Mouse (Mus musculus) erythroid progenitor cell, adult 5-6 weeks (primary cell): ENCODE data around the gene Olfr55. TPM values are rescaled to one million over a fixed set of nuclear protein-coding genes. Genes with fewer than 3 reads are reported as not detected.
"Not testable (repeated sequence)": the region's sequence is repeated elsewhere in the genome, so short reads cannot be mapped to it uniquely, and the experiment has no call there.

Experiments
- ATAC-seq: replicated peaks from 2 replicates; pipeline ENCODE4 v1.8.0; 2016; ENCODE audit warnings: moderate number of reproducible peaks, mild to moderate bottlenecking, moderate TSS enrichment, inconsistent platforms; ENCODE audit not compliant: poor library complexity, low FRiP score, severe bottlenecking
- total RNA-seq, 2 experiments: library from RNA; stranded (forward) in 1 of 2; stranded (reverse) in 1 of 2; fragments of 150-400 nt in 1 of 2; fragments of 186-747, 209-891 nt in 1 of 2; gene quantifications; 2 replicates each; pipeline versions ENCODE4 v1.2.3 to v1.2.4; 2015 to 2017; ENCODE audit warnings: low replicate concordance in 2 of 2

Gene Olfr55
- total RNA-seq (2015; ENCODE audit: low replicate concordance) = not detected in 2 replicates
- not detected in 2 replicates for total RNA-seq (2017; ENCODE audit: low replicate concordance)

GRCm38 (mm10) chr17:33168147-33168546, at the start of gene Olfr55:
Olfr55 (plus strand) TSS chr17:33168447.
- ATAC-seq = not testable (repeated sequence)

GRCm38 (mm10) chr17:33124546-33124945, 43.7 kb upstream of the Olfr55 start:
- no peak for ATAC-seq

- no peak for ATAC-seq
Observed at GRCm38 (mm10) chr17:33126257-33126656, 42.0 kb upstream of the Olfr55 start.

- ATAC-seq = no peak
Observed at GRCm38 (mm10) chr17:33139261-33139820, 28.9 kb upstream of the Olfr55 start, which contains the start of gene Morc2b. Morc2b (minus strand) TSS chr17:33139683.

- not testable (repeated sequence) for ATAC-seq
Observed at GRCm38 (mm10) chr17:33191002-33191401, 22.8 kb downstream of the Olfr55 start, which contains the start of gene Olfr239. Olfr239 (plus strand) TSS chr17:33191302.

- no peak for ATAC-seq
Observed at GRCm38 (mm10) chr17:33221590-33221989, 53.3 kb downstream of the Olfr55 start, which contains the start of gene Olfr1564. Olfr1564 (minus strand) TSS chr17:33221690.

Other genes starting within 250 kb of the Olfr55 start
- 3.6 and 14.7 TPM in 2 replicates for gene Cyp4f13, start 221.0 kb upstream of the Olfr55 start, total RNA-seq (2015; ENCODE audit: low replicate concordance)
- 2.6 and 4.1 TPM in 2 replicates for gene Cyp4f13, start 221.0 kb upstream of the Olfr55 start, total RNA-seq (2017; ENCODE audit: low replicate concordance)
- 5.9 and 13.3 TPM in 2 replicates for gene Zfp472, start 202.6 kb upstream of the Olfr55 start, total RNA-seq (2015; ENCODE audit: low replicate concordance)
- 6.5 and 12.2 TPM in 2 replicates for gene Zfp472, start 202.6 kb upstream of the Olfr55 start, total RNA-seq (2017; ENCODE audit: low replicate concordance)
- 0.72 and 6.3 TPM in 2 replicates for gene Zfp952, start 175.3 kb upstream of the Olfr55 start, total RNA-seq (2015; ENCODE audit: low replicate concordance)
- gene Zfp952, start 175.3 kb upstream of the Olfr55 start, total RNA-seq (2017; ENCODE audit: low replicate concordance) = 2.1 and 2.3 TPM in 2 replicates
- gene Zfp763, start 135.0 kb upstream of the Olfr55 start, total RNA-seq (2015; ENCODE audit: low replicate concordance) = 0.36 and 2.1 TPM in 2 replicates
- 2.8 and 3.3 TPM in 2 replicates for gene Zfp763, start 135.0 kb upstream of the Olfr55 start, total RNA-seq (2017; ENCODE audit: low replicate concordance)
- not detected in 2 replicates for gene 4921501E09Rik, start 100.4 kb upstream of the Olfr55 start, total RNA-seq (2015; ENCODE audit: low replicate concordance)
- not detected in 2 replicates for gene 4921501E09Rik, start 100.4 kb upstream of the Olfr55 start, total RNA-seq (2017; ENCODE audit: low replicate concordance)
- gene Zfp563, start 79.1 kb upstream of the Olfr55 start, total RNA-seq (2015; ENCODE audit: low replicate concordance) = 0.72 TPM in 1 of 2 replicates, not detected in the other
- gene Zfp563, start 79.1 kb upstream of the Olfr55 start, total RNA-seq (2017; ENCODE audit: low replicate concordance) = 0.98 and 1.7 TPM in 2 replicates
- not detected in 2 replicates for gene Morc2b, start 28.8 kb upstream of the Olfr55 start, total RNA-seq (2015; ENCODE audit: low replicate concordance)
- 0.51 TPM in 1 of 2 replicates, not detected in the other for gene Morc2b, start 28.8 kb upstream of the Olfr55 start, total RNA-seq (2017; ENCODE audit: low replicate concordance)
- not detected in 2 replicates for gene Olfr239, start 22.9 kb downstream of the Olfr55 start, total RNA-seq (2015; ENCODE audit: low replicate concordance)
- gene Olfr239, start 22.9 kb downstream of the Olfr55 start, total RNA-seq (2017; ENCODE audit: low replicate concordance) = not detected in 2 replicates
- gene Olfr1564, start 53.2 kb downstream of the Olfr55 start, total RNA-seq (2015; ENCODE audit: low replicate concordance) = not detected in 2 replicates
- not detected in 2 replicates for gene Olfr1564, start 53.2 kb downstream of the Olfr55 start, total RNA-seq (2017; ENCODE audit: low replicate concordance)
- gene Zfp955a, start 86.7 kb downstream of the Olfr55 start, total RNA-seq (2015; ENCODE audit: low replicate concordance) = 1.3 and 1.4 TPM in 2 replicates
- gene Zfp955a, start 86.7 kb downstream of the Olfr55 start, total RNA-seq (2017; ENCODE audit: low replicate concordance) = 3.3 and 7.2 TPM in 2 replicates
- gene Olfr63, start 96.2 kb downstream of the Olfr55 start, total RNA-seq (2015; ENCODE audit: low replicate concordance) = not detected in 2 replicates
- gene Olfr63, start 96.2 kb downstream of the Olfr55 start, total RNA-seq (2017; ENCODE audit: low replicate concordance) = not detected in 2 replicates
- 1.8 and 2.5 TPM in 2 replicates for gene Zfp955b, start 121.1 kb downstream of the Olfr55 start, total RNA-seq (2015; ENCODE audit: low replicate concordance)
- gene Zfp955b, start 121.1 kb downstream of the Olfr55 start, total RNA-seq (2017; ENCODE audit: low replicate concordance) = 0.45 and 1.7 TPM in 2 replicates
- 3.2 and 4.6 TPM in 2 replicates for gene Zfp81, start 190.4 kb downstream of the Olfr55 start, total RNA-seq (2015; ENCODE audit: low replicate concordance)
- gene Zfp81, start 190.4 kb downstream of the Olfr55 start, total RNA-seq (2017; ENCODE audit: low replicate concordance) = 2.8 and 4.8 TPM in 2 replicates
- gene Zfp101, start 226.2 kb downstream of the Olfr55 start, total RNA-seq (2015; ENCODE audit: low replicate concordance) = 30.6 and 50.3 TPM in 2 replicates
- 26.9 and 141 TPM in 2 replicates for gene Zfp101, start 226.2 kb downstream of the Olfr55 start, total RNA-seq (2017; ENCODE audit: low replicate concordance)